Mouse (Mus musculus): Measurements from ENCODE around the gene Xlr5a. TPM values are rescaled to one million over a fixed set of nuclear protein-coding genes. Genes with fewer than 3 reads are reported as not detected.
A peak's percentile ranks its signal among the peaks of the same experiment; 100 is the strongest.
"Not testable (repeated sequence)": the region's sequence is repeated elsewhere in the genome, so short reads cannot be mapped to it uniquely, and the experiment has no call there.

Xlr5a gene
- total RNA-seq, 4 experiments from 2014 or later: not detected

DNA sequence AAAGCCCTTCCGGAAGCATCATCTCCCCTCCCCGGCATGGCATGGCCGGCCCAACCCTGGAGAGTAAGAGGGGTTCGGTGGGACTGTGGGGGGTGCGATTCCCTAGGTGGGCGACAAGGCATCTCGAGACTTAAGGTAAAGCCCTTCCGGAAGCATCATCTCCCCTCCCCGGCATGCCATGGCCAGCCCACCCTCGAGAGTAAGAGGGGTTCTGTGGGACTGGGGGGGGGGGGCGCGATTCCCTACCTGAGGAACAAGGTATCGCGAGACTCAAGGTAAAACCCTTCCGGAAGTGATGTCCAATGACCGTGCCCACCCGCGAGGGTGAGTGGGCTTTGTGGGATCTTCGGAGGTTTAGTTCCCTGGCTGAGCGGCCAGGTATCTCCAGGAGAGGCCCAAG lies 144.3 kb downstream of the Xlr5a start, which contains the start of gene Xlr5b:
Gene Xlr5b, plus strand, starts transcription at position 301 of the 400 bp plus-strand sequence.
- not testable (repeated sequence) for DNase-seq (ENCODE audit: low spot score in 2 of 2)

DNA sequence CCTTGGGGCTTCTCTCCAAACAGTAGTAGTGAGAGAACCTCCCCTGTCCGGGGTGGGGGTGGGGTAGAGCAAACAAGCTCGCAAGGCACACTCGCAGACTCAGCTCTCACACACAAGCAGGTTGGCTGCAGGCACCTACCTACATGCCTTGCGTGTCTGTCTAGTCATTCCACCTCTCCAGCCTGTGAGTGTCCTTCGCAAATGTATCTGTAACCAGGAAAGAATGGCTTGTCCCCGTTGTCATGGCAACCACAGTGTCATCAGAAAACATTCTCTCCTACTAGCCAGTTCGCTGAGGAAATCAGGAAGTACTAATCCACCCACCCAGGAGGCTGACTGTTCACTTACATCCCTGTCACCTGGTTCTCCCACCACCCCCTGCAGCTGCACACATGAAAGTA lies 149.6 kb downstream of the Xlr5a start:
- DNase-seq (ENCODE audit: low spot score in 2 of 2): not testable (repeated sequence)

DNA sequence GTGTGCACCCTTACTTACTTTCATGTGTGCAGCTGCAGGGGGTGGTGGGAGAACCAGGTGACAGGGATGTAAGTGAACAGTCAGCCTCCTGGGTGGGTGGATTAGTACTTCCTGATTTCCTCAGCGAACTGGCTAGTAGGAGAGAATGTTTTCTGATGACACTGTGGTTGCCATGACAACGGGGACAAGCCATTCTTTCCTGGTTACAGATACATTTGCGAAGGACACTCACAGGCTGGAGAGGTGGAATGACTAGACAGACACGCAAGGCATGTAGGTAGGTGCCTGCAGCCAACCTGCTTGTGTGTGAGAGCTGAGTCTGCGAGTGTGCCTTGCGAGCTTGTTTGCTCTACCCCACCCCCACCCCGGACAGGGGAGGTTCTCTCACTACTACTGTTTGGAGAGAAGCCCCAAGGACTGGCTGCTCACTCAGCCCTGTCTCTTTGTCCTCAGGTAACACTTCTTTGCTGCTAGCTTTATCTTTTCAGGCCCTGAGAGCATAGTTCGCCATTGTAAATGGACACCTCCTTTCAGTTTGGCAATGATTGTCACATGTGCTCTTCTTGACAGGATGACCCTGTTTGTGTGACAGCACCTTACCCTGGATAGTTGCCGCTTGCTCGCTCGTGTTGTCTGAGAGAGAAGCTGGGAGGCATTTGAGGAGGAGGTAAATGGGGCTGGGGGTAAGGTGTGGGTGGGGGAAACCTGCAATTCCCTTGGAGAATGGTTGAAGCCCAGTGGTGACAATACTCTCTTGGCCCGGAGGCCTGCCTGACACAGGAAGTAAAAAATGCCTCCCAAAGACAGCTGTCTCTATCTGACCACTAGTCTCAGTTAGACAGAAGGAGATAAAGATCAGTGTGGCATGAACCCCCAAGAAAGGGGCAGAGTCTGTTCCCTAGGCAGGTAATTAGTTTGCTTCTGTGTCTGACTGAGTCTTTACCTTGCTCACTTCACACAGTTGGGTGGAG lies 169.6 kb downstream of the Xlr5a start:
- DNase-seq (ENCODE audit: low spot score in 2 of 2): not testable (repeated sequence)

DNA sequence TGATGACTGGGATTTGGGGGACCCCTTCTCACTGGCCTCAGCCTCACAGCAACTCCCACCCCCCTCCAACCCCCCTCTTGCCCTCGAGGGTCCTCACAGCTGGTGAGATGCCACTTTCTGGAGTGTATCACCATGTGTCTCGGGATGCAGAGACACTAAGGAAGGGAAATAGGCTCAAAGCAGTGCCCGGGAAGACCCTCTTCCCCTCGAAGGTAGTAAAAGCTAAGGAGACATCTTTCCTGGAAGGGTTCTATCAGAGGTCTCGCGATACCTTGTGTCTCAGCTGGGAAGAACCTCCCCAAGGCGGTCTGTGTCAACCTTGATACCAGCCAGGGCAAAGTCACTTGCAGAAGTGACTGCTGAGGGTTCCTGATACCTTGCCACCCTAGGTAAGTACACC lies 176.0 kb downstream of the Xlr5a start, which contains the start of gene Gm14685:
Gene Gm14685, plus strand, starts transcription at position 301 of the 400 bp plus-strand sequence.
- DNase-seq (ENCODE audit: low spot score in 2 of 2): not testable (repeated sequence)

DNA sequence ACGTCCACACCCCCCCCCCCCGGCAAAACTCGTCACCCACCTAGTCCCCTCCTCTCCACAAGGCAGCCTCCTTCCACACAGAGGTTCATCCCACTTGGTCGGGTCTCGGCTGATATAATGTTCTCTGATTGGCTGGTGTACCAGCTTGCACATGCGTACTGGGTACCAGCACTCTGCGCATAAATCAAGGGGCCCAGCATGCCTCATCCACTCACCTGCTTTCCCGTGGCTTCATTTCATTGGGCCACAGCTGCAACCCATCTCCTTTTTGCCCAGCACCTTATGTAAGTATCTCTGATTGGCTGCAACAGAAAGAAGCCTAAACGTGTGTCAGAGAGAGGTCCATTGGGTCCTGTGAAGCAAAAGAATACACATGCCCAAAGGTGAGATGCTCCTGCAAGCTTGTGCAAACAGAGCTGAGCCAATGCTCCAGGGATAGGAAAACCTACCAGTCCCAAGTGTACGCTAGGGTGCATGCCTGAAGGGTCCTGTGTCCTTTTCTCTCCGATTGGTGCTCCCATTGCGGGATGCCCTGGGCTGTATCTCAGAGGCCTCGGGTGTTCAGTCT lies 195.8 kb downstream of the Xlr5a start, which contains the start of gene Xlr3a:
Gene Xlr3a, minus strand, starts transcription at position 155 of the 568 bp plus-strand sequence.
- not testable (repeated sequence) for DNase-seq (ENCODE audit: low spot score in 2 of 2)

DNA sequence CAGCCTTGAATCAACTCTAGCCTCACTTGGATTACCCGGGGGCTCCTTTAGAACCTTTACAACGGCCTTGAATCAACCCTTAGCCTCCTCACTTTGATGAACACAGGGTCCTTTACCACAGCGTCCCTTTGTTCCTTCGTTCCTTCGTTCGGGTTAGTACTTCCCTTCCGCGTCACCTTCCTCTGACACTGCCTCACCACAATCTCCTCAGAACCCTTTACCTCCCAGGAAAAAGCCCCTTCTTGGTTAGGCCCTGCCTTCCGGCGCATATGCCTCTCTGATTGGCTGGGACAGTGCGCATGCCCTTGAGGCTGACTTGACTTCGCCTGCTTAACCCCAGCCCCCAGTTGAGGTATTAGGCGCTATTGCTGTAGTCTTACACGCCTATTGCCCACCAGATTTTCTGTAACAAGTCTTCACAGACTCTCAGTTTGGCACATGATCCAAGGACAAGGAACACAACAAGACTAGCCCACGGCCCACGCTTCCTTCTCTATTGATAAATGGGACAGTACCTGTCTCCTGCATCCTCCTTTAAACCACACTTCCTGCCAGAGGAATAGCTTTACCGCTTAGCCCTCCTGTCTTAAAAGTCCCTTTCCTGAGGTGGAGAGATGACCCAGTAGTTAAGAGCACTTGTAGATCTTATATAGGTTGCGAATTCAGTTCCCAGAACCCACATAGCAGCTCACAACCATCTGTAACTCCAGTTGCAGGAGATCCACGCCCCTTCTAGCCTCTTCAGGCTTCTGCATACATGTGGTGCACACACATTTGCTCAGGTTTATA lies 210.3 kb downstream of the Xlr5a start, which contains the start of gene Xlr4a:
Gene Xlr4a, minus strand, starts transcription at position 212 of the 789 bp plus-strand sequence.
- DNase-seq (ENCODE audit: low spot score in 2 of 2): not testable (repeated sequence)

DNA sequence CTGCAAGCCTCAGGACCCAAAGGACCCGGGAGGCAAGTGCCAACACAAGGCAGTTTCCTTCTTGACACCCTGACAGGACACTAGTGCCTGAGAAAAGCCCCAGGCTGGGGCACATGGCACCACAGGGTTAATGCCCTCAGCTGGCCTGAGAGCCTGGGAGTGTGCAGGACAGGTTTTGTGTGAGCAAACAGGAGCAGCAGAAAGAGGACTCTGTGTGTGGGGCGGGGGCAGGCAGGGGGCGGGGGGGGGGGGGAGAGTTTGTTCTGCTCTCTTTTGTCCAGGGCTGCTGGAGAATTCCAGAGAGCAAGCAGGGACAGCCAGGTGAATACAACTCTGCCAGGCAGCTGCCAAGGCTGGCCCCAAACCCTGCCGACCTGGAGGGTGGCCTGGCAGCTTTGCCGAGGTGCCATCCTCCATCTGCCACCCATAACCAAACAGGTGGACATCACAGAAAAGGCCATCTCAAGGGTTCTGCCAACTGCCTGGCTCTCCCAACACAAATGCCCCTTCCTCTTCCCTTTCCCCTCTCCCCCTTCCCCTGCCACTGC lies 225.9 kb downstream of the Xlr5a start:
- DNase-seq (ENCODE audit: low spot score in 2 of 2): not testable (repeated sequence)

DNA sequence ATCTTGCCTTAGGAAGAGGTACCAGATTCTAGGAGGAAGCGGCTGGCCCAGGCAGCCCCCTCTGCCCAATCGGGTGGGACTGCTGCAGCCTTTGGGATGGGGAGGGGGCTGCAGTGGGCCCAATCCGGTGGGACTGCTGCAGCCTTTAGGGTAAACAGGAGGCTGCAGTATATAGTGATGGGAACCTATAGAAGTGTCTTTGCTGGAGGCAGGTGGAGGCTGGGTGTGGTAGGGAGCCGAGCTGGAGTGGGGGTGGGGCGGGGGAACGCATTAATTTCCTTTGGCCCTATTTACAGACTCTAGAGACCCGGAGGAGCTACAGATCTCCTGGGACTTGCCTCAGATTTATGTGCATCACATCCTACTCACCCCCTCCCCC lies 228.4 kb downstream of the Xlr5a start, which contains the start of gene Pnma3:
Gene Pnma3, plus strand, starts transcription at position 373 of the 379 bp plus-strand sequence.
- DNase-seq (ENCODE audit: low spot score in 2 of 2): no peak

DNA sequence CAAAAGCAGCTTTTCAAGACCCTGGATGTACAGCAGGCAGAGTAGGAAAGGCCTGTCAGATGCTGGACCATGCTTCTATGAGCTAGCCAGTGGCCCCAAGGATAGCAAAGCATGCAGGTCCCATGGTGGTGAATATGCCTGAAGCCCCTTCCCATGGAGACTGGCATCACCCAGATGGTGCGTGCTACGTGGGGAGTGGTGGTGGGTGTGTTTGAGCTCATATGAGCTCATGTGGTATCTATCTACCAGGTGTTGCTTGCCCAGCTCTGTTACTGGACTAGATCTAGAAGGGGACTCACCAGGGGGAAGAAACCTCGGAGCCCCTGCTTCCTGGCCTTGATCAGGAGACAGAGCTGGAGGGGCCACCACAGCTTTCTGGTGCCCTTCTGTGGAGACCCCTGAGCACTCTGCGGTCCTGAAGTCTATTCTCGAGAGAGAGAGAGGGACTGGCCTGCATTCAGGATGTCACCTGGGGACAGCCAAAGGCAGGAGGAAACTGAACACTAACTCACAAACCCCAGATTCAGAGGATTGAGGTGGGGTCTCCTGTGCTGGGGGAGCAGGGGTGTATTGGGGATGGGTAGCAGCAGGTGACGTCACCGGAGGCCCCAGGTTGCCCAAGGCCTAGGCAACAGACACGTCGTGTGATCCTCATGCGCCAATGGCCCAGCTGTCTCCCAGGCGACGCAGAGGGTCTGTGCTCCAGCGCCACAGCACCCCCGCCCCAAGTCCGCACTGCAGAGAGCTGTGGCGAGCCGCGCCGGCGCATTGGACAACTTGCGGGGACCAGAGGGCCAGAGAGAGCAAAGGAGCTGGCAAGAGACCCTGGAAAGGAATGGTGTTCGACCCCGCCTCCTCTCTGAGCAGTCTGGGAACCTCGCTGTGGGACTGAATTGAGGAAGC lies 229.0 kb downstream of the Xlr5a start:
- DNase-seq (ENCODE audit: low spot score in 2 of 2): peak in 1 of 2 experiments; percentile 32

DNA sequence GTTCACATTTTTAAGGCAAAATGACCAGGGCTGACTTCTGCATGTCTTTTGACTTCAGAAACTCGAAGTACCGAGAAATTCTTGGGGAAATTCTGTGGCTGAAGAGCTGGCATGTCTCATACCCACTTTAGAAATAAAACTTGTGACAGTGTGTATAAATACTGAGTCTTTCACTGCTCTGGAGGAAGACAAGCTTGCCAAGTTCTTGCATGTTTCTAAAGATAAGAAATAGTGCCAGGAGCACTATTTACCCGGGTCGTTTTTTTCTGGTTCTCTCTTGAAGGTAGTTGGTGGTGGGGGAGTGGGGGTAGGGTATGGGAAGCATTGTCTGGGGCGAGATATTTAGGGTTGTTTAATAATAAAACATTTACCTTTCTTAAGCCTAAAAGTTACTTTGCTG lies 230.5 kb downstream of the Xlr5a start:
- DNase-seq (ENCODE audit: low spot score in 2 of 2): no peak

DNA sequence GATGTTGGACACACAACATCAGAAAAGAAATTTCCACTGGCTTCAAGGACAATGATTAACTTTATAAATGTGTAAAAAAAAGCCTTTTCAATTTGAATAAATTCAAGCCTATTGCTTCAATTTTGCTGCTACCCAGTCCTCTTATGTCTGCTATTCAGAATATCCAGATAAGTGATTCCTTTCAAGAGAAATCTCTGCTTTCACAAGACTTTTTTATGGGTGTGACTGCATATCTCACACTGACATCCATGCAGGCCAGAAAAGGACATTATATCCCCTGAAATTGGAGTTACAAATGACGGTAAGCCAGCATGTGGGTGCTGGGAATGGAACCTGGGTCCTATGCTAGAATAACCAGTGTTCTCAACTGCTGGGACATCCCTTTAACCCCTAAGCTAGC lies 231.2 kb downstream of the Xlr5a start:
- DNase-seq (ENCODE audit: low spot score in 2 of 2): no peak

Other genes with a start within 250 kb of the Xlr5a start
- 10 to 100 TPM; 18.6 to 27.3 (median 22.1) TPM for gene Pnma3, start 228.2 kb downstream of the Xlr5a start, total RNA-seq (2022)
- gene Xlr4a, start 210.5 kb downstream of the Xlr5a start, total RNA-seq (2022): 1 to 10 TPM in 2 of 4 experiments, under 1 TPM in 1, not detected in 1; 0.74 to 3.9 (median 1.5) TPM
- gene Xlr3a, start 195.9 kb downstream of the Xlr5a start, total RNA-seq (2022): 1 to 10 TPM in 2 of 4 experiments, under 1 TPM in 2; 0.45 to 7.2 (median 1.5) TPM
- 1 to 10 TPM; 1.3 to 2.5 (median 1.7) TPM for gene Gm14685, start 175.9 kb downstream of the Xlr5a start, total RNA-seq (2022)
- gene Xlr5b, start 144.2 kb downstream of the Xlr5a start, total RNA-seq (2022): not detected
- 1 to 10 TPM; 1.4 to 2.6 (median 1.8) TPM for gene DXBay18, start 143.5 kb downstream of the Xlr5a start, total RNA-seq (2022)
- gene Spin2d, start 116.0 kb downstream of the Xlr5a start, total RNA-seq (2022): not detected
- gene Xlr3b, start 100.8 kb downstream of the Xlr5a start, total RNA-seq (2022): 10 to 100 TPM in 2 of 4 experiments, 1 to 10 TPM in 1, under 1 TPM in 1; 0.30 to 13.5 (median 6.2) TPM
- gene Xlr4b, start 78.6 kb downstream of the Xlr5a start, total RNA-seq (2022): 1 to 10 TPM in 2 of 4 experiments, under 1 TPM in 1, not detected in 1; 0.41 to 2.6 (median 1.9) TPM
- gene F8a, start 64.7 kb downstream of the Xlr5a start, total RNA-seq (2022): 10 to 100 TPM; 12.3 to 14.4 (median 12.6) TPM
- not detected for gene Xlr4c, start 49.8 kb downstream of the Xlr5a start, total RNA-seq (2022)
- under 1 TPM in 1 of 4 experiments, not detected in 3; 0.30 TPM for gene Xlr3c, start 27.6 kb downstream of the Xlr5a start, total RNA-seq (2022)
- not detected for gene Xlr5c, start within 50 bp of the Xlr5a start, total RNA-seq (2022)
- not detected for gene Gm45015, start 43.9 kb upstream of the Xlr5a start, total RNA-seq (2022)
- gene Zfp275, start 49.6 kb upstream of the Xlr5a start, total RNA-seq (2022): 10 to 100 TPM; 11.6 to 13.9 (median 12.9) TPM
- gene Gm18336, start 105.8 kb upstream of the Xlr5a start, total RNA-seq (2022): not detected
- gene Zfp92, start 118.1 kb upstream of the Xlr5a start, total RNA-seq (2022): 1 to 10 TPM; 1.5 to 4.3 (median 2.1) TPM
- not detected for gene Trex2, start 142.4 kb upstream of the Xlr5a start, total RNA-seq (2022)
- gene Haus7, start 166.1 kb upstream of the Xlr5a start, total RNA-seq (2022): 10 to 100 TPM in 3 of 4 experiments, 1 to 10 TPM in 1; 8.5 to 12.8 (median 11.0) TPM
- 10 to 100 TPM; 15.7 to 23.0 (median 21.3) TPM for gene Bgn, start 190.6 kb upstream of the Xlr5a start, total RNA-seq (2022)
- 100 to 1,000 TPM; 136 to 147 (median 141) TPM for gene Atp2b3, start 210.1 kb upstream of the Xlr5a start, total RNA-seq (2022)

Measured in layer of hippocampus, adult 8-10 months (tissue).